Mouse (Mus musculus) 416B (cell line): ENCODE results near the gene Snap91.

ENCODE experiments used
- DNase-seq: peaks from one replicate; pipeline ENCODE4 v3.0.0; 2011; ENCODE audit warnings: low read depth

Snap91 gene

DNA sequence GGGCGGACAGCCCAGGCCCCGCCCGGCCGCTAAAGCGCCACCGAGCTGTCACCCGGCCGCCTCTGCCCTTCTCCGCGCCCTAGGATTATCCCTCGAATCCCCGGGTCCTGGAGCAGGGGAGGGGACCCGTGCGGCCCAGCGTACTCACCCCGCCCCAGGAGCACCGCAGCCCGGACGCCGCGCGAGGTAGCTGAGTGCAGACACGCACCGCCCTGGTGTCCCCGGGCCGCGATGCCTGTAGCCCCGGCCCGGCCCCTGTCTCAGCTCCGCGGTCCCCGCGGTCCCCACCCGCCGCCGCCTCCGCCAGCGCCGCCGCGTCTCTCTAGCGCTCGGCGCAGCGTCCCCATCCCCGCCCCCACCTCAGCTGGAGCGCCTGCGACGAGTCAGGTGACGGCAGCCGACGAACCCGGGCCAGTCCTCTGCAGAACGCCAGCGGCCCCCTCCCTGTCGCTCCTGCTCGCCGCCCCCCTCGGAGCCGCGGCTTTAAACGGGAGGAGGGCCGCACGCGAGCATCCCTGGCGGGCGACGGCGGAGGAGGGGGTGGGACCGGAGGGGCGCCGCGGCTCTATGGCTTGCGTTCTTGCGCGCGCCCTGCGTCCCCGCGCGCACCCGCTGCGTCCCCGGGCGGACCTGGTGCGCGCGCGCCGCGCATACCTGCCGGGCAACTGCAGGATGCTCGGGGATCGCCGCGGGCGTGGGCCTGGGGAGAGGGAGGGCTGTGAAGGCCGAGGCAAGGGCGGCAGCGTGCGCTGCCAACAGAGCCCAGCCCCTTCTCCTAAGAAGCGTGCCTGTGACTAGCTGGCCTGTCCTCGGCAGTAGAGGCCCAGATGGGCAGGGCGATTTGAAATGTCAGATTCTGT is at the start of gene Snap91:
Gene Snap91, minus strand, starts transcription at position 542 of the 860 bp plus-strand sequence.
- DNase-seq, result no peak

DNA sequence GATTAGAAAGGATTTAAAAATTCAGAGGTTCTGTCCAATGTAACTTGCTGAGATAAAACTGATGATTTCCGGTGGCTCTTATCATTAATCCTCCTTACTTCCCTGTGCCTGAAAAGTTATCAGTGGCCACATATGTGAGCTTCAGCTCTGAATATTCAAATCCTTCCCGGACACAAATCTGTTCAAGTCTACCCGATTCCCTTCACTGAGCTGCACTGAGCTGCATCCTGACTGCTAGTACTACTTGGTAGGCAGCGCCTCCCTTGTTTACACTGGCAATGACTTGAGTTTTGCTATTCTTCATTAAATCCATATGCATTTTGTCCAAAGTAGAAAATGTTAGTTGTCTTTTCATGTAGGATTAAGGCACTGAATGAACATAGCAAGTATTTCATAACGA is 46.1 kb upstream of the Snap91 start:
- DNase-seq, result no peak

DNA sequence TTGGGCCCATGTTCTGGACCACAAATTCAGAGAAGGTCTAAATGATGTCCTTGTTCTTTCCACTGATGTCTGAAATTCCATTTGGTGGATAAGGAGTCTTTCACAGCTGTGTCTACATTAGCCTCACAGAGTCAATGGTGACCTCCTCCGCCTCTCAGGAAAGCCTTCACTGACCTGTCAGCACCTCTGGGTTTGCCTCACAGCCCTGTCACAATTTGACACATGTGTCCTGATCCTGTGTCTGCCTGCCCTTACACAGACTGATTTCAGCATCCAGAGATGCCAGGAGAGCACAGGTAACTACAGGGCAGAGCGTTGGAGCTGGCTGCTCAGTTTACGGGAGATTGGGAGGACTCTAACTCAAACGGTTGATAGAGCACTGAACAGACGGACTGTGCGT is 45.2 kb upstream of the Snap91 start:
- DNase-seq, result no peak

DNA sequence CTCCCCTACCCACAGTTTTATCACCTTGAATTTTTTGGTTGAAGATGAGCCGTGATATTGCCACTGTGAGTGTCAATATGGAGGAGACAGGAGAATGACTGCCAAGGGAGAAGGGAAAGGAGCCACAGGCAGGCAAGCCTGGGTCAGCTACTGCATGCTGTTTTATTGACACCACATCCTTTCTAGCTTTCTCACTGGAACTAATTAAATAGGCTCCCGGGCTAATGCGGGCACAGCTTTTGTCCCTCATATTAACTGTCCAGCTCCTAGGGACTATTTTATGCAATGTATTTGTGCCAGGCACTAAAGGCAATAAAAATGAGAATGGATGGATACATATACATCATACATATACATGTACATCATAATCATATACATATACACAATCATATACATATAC is 42.0 kb upstream of the Snap91 start:
- no peak for DNase-seq

DNA sequence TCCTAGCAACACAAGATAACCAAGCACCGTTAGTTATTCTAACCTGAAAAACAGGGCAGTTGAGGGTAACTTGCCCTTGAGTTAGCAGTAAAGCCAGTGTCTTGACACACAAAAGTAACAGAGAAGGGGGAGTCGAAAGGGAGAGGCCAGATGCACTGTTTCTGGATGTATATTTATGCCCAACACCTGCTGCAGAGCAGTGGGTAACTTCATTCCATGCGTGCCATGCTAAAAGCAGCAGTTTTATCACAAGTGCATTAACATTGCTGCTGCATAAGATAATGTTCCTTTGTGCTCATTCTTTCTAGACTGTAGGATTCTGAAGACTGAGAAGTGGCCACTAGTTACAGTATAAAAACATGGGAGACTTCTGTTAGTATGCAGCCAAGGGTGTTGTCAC is 36.1 kb upstream of the Snap91 start:
- DNase-seq, result no peak

DNA sequence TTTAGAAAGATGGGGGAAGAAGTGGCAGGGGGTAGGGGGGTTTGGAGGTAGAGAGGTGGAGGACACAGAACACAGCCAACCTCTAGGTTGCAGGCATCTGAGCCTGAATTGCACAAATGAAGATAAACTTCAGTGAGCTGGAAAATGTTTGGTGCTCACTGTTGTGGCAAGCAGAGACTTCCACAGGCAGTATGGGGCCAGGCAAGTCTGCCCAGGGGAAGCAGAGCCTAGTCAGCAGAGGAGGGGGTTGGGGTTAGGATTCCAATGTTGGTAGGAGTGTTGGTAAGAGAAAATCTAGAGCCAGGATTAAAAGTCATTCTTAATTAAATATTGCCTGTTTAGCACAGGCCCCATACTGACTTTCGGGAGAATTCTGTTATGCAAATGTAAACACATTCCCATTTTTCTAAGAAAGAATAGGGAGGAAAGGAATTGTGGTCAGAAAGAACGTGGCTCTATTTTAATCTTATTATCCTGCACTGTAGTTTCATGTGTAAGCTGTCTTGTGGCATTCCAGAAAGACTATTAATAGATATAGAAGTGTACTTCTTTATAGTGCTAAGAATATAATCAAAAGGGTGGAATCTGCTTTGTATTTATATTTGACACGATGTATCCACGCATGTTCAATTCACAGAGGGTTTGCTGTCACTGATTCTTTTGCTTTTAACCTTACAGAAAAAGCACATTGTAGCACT is 19.2 kb upstream of the Snap91 start:
- no peak for DNase-seq

DNA sequence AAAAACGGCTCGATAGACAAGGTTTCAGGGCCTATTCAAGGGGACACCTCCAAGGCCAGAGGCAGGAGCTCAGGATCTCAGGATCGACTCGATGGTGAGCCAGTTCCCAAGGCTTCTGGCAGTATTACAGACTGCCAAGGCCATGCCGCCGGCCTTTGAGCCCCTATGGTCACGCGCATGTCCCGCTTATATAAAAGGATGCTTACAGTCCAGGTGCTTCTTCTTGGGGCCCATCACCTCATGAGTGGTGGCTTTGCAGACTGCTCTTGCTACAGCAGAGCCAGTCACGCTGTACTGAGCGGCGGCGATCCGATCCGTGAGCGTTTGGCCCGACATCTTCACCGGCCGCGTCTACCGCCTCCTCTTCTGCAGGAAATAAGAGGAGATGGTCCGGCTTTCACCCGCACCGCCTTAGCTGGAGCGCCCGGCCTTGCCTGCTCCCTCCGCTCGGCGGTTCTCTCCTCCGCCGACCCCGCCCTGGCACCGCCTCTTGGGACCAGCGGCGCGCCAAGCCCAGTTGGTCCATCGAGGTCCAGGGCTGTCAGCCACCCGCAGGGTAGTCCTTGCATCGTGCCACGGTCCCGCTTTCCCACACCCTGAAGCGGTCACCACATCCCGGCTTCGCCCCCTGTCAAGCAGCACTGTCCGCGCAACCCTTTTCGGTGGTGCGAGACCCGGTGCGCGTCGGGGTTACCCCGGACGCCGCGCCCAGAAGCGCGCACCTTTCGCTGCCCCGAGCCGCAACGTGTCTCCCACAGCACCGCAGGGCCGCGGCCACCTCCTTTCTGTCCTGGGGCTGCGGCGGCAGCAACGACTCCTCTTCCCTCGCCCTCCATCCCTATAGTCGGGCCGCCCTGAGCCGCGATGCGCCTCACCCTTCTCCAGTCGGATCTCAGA is 990 bp downstream of the Snap91 start:
- DNase-seq, result no peak

DNA sequence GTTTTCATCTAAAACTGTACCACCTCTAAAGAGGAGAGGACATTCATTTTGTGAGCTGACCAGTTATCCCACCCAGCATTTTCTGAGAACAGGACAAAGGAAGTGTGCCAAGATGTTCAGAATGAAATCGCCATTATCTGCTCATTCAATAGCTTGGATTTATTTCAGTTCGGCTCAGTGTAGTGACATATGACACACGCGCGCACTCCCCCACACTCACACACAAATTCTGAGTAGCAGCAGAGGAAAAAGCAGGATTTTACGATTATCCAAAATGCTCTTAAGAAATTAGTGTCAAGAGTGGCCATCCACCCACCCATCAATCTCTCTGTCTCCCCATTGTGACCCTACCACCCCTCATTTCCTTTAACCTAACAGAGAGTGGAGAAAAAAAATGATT is 1.7 kb downstream of the Snap91 start:
- DNase-seq, result no peak

DNA sequence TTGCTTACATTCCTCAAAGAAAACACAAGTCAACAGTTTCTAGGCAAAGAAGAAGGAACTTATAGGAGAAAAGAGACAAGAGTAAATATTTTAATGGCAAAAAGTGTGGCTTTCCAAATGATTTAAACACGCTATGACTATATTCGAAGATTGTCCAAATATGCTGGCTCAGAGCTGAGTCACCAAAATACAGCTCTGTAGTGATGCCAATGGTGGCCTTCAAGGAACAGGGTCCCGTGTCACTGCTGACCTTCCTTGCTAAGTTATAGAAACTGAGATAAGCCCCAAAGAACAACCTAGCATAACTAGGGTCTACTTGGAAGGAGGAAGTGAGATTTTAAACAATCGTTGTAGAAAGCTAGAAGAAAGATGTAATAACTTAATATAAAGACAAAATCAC is 6.8 kb downstream of the Snap91 start:
- no peak for DNase-seq

DNA sequence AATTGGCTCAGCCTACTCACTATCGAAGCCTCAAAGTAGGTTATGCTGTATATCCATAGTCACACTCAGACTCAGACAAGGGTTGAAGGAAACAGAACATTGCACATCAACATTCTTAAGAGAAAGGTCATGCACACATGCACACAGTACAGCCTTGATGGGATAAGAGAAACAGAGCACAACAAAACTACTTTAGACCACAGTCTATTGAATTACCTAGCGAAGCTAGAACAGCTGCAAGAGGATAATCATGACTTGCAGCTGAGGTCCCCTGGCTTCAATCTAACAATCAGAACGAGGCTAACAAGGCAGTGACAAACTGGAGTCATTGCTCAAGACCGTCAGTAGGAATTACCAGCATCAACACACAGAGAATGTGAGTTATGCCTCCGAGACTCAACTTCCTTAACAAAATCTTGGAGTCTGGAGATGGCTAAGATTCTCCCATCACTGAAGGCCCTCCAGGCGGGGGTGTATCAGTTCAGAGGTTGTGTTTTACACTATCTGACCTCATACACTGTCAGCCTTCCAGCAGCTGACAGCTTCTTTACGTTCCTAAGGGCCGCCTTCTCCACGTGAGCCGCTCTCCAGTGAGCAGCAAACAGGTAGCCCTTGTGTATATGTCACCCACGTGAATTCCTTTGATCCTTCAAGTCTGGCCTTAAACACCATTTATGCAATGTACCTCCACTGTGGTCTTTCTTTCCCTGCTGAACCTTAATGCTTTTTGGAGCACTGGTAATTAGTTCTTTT is 10.7 kb downstream of the Snap91 start:
- no peak for DNase-seq

DNA sequence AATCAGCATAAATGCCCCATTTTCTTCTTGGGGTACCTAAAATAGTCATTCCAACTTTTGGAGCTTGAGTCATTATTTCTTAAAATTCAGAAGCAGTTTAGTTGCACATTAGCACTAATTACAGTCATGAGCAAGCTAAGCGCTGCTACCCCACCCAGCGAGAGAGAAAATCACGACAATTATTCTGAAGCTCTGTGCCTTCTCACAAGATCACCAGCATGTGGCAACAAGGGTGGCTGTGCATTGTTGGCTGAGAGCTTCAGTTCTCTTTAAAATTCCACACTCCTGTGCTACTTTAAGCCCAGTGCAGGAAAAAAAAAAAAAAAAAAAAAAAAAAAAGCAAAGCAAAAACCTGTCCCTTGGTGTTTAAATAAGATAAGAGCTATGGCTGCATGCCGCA is 22.4 kb downstream of the Snap91 start:
- DNase-seq, result no peak

DNA sequence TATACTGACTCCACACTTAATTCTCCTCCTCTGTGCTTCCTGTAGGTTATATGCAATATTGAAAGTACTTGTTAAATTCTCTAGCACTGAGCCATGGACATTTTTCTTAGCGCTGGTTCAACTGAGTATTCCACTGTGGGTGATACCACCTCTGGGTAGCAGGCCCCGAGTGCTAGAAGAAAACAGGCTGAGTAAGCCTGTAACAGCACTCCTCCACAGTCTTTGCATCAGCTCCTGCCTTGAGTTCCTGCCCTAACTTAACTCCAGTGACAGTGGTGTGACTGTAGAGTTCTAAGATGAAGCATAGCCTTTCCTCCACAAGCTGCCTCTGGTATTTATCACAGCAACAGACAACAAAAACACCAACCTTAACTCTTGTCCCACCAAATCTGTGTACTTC is 22.8 kb downstream of the Snap91 start:
- no peak for DNase-seq

DNA sequence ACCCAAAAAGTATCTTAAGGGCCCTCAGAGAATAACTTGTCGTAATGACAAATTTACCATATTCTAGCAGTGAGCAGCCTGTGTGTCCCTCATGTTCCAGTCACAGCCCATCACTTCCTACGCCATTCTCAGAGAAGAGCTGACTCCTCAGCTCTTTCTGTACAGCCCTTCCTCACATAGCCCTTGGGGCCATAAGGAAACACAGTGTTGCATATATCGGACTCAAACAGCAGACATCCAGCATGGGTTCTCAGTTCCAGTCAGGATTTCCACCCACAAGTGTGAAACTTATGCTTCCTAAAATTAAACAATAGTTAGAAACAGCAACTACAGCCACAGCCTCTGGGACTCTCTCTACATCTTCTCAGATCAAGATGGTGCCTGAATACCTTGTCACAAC is 27.6 kb downstream of the Snap91 start:
- DNase-seq, result no peak

DNA sequence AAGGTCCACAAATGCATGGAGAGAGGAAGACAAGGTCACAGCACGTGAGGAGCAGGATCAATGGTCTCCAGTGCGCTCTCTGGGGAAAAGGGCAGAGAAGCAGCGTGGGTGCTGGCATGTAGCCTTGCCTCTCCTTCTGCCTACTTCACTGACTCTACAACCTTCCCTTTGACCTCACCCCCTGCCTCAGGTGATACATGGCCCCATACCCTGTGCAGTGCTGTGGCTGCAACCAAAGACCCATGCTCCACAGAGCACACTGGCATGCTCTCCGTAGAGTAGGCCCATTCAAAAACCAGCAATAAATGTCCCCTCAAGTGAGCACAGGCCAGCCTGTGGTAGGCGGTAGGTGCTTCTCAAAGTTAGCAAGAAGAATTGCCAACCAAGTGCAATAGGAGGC is 28.8 kb downstream of the Snap91 start:
- DNase-seq, result no peak

DNA sequence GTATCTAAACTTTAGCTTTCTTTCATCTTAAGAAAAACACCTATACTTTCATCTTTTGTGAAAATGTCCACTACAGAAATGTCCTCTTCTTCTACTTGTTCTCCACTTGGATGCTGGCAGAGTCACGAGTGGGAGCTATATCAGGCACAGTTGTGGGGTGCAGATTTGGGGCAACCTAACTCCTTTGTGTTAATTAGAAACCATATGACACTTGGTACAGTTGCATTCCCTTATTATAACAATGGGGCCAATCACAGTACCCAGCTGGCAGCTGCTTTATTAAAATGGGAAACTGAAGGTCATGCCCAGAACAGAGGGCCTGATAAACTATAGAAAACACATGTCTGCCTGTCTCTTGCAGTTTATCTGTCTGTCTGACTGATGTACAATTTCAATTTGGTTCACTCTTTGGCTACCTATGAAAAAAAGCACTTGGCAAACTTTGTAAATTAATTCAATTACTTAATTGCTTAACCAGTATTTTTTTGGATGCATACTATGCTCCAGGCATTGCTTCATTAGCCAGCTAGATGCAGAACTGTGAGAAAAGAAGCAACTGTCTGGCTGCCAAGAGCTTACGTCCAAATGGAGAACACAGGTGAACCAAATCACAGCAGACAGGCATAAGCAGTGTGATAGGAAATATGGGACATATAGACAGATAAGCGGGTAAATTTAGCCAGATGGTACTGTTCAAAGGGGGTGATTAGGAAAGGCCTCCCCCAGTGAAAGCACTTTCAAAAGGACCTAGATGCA is 29.8 kb downstream of the Snap91 start:
- DNase-seq, result no peak

DNA sequence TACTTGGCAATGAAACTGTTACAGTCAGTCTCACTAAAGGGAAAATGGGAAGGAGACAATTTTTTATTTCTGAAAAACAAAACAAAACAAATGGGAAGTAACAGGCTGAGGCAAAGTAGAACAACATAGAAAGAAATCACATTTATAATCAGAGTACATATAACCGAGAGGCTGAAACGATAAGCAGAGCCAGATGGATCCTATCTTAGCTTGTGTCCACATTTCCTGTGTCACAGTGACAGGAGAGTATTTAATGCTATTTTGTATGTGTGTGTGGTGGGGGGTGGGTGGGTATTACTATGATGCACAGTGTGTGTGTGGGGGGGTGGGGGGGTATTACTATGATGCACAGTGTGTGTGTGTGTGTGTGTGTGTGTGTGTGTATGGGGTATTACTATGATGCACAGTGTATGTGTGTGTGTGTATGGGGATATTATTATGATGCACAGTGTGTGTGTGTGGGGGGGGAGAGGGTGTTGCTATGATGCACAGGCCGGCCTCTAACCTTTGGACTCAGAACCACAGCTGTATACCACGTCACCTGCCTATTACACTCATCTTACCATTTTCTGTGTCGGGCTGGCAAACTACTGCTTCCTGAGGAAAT is 36.6 kb downstream of the Snap91 start:
- no peak for DNase-seq

DNA sequence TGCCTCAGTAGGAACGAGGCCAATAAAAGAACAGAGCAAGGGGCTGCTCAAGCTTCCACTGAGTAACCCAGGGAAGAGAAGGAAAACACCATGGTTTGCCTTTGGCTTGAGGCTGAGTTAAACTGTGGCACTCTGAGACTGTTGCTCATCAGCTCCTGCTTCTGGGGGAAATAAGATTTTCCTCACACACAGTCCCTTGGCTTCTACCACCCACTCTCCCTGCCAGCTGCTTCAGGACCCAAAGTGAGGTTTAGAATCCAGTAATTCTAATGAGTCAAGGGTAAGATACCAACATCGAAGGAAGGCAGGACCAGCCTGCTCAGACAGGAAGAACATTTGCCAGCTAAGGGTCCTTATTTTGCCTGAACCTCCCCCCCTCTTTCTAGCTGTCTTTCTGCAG is 50.7 kb downstream of the Snap91 start:
- no peak for DNase-seq

DNA sequence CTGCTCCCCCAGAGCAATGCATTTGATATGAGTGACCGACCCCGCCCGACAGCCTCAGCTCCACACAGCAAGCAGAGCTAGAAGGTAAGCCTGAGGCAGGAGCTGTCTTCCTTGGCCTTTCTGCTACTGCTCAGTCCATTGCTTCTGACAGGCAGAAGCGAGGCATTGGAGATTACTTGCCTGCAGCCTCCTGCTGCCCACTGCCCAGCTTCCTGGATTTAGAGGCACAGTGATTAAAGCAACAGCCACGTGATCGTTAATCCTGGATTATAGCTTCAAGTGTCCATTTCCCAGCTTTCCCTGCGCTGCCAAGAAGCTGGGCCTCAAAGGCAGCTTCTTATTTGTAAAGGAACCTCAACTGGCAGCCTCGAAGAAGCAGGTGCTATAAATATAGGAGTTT is 51.4 kb downstream of the Snap91 start:
- DNase-seq, result no peak

DNA sequence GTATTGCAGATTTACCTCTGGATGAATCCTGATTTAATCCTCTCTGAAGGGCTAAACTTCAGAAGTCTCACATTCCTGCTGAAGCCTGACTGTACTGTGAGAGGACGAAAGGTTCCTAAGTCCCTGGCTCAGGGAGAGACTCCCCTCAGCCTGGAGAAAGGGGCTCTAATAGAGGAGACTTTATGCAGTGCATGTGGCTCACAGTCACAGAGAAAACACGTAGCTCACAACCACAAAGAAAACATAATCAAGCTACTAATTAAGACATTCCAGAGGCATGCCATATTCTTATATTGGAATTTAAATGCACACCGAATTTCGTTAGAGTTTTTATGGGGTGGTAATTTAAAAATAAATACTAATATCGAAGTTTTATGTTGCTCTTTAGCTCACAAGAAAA is 61.1 kb downstream of the Snap91 start:
- no peak for DNase-seq

DNA sequence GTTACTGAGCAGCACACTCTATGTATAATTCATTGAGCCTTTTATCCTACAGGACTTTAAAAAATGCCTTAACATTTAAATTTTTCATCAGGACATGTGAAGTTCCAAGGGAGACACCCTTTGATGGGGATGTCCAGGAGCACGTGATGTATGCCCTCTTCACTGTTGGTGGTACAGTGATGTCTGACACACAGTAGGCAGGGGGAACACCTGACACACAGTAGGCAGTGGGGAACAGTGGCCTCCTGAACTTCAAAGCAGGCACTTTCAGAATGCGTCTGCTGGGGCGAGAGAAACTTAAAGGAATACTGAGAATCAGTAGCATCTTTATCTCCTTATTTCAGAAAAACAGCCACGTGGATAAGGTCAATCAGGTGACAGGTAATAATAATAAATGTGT is 62.8 kb downstream of the Snap91 start:
- no peak for DNase-seq

DNA sequence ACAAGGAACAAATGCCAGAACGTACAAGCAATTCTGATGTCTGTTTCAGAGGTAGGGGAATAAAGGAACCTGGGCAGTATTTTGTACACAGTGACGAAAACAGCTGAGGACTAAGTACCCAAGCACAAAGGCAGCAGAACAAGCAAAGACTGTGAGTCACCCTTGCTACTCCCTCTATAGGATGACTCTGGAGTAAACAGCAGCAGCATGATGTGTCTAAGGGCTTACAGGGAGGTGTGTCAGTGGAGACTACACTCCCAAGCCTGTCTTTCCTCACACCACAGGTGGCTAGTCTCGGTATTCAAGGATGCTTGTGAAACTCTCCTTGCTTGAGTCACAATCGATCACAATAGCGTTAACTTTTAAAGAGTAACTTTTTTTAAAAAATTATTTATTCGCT is 66.1 kb downstream of the Snap91 start:
- DNase-seq, result no peak
